Mouse (Mus musculus) intestine, embryonic 16.5 days (tissue): Measurements from ENCODE around the gene Xrra1. TPM values are rescaled to one million over a fixed set of nuclear protein-coding genes. Genes with fewer than 3 reads are reported as not detected.
"Not testable (repeated sequence)": the region's sequence is repeated elsewhere in the genome, so short reads cannot be mapped to it uniquely, and the experiment has no call there.

Experiments
- ATAC-seq: fragments of 200-750 bp; cut with Nextera tagmentation; 2 replicates; pipeline ENCODE4 v1.8.0; 2017; ENCODE audit warnings: moderate TSS enrichment, moderate library complexity
- H3K27ac ChIP-seq: fragments of 300-500 bp; sonication (generic); 2 replicates; pipeline ENCODE4 v1.5.1; 2014; ENCODE audit warnings: mild to moderate bottlenecking, low read length
- H3K27me3 ChIP-seq: fragments of 300-500 bp; sonication (generic); replicated peaks from 2 replicates; pipeline ENCODE4 v1.6.1; 2014; ENCODE audit warnings: low read length, control low read depth, mixed read lengths; ENCODE audit not compliant: control insufficient read depth, insufficient read depth
- H3K36me3 ChIP-seq: fragments of 300-500 bp; sonication (generic); 2 replicates; pipeline ENCODE4 v1.6.1; 2014; ENCODE audit warnings: low read length, control low read depth; ENCODE audit not compliant: control insufficient read depth, insufficient read depth
- H3K4me1 ChIP-seq: fragments of 300-500 bp; sonication (generic); 2 replicates; pipeline ENCODE4 v1.6.1; 2014; ENCODE audit warnings: low read length, control low read depth, mixed read lengths; ENCODE audit not compliant: control insufficient read depth, insufficient read depth
- H3K4me2 ChIP-seq: fragments of 300-500 bp; sonication (generic); 2 replicates; pipeline ENCODE4 v1.6.1; 2014; ENCODE audit warnings: low read depth, low read length, control low read depth
- H3K4me3 ChIP-seq: fragments of 300-500 bp; sonication (generic); 2 replicates; pipeline ENCODE4 v1.5.1; 2014; ENCODE audit warnings: mild to moderate bottlenecking, low read length
- H3K9ac ChIP-seq: fragments of 300-500 bp; sonication (generic); 2 replicates; pipeline ENCODE4 v1.6.1; 2014; ENCODE audit warnings: low read depth, low read length
- H3K9me3 ChIP-seq: fragments of 300-500 bp; sonication (generic); 2 replicates; pipeline ENCODE4 v1.6.1; 2016; ENCODE audit warnings: low read length, control low read depth; ENCODE audit not compliant: control insufficient read depth
- WGBS: fragments of 180-500 bp; shearing (Covaris S2); extraction: QIAGEN DNeasy Blood & Tissue Kit; methylation state at CpG from one replicate; pipeline ENCODE4 v1.1.7; 2014; 5-methylcytosine and 5-hydroxymethylcytosine counted together
- polyA plus RNA-seq: library from polyadenylated mRNA; unstranded; fragments of >200 nt; fragmentation: Nextera tagmentation; extraction: Ambion mirVana; gene quantifications from 2 replicates; pipeline ENCODE4 v1.2.1, GENCODE M21; 2015

The Xrra1 gene
- polyA plus RNA-seq, 1 experiment from 2014 or later = 0.12 TPM

GRCm38 (mm10) chr7:99919971-99920370 is 61.1 kb downstream of the Xrra1 start:
- Histone ChIP-seq H3K4me2 (no peak overlapping the region), H3K4me1 (peaks cover 14% of the 10 kb centered on the region), H3K4me3 (no peak overlapping the region), H3K27ac (no peak overlapping the region), H3K36me3 (no peaks in the 10 kb centered on the region), H3K9ac (no peak overlapping the region), H3K9me3 (no peaks in the 10 kb centered on the region), H3K27me3 (0 out of 2 replicates have a peak, but pooled peaks cover 8% of the 10 kb centered on the region)
- ATAC-seq = no peak
- 90% methylated on average over 6 of the region's 6 CpGs for WGBS

GRCm38 (mm10) chr7:99920416-99920815 is 61.5 kb downstream of the Xrra1 start:
- Histone ChIP-seq H3K4me2 (no peak overlapping the region), H3K9me3 (no peaks in the 10 kb centered on the region), H3K27ac (no peak overlapping the region), H3K9ac (no peak overlapping the region), H3K36me3 (0 out of 2 replicates have a peak, but pooled peaks cover 1% of the 10 kb centered on the region), H3K4me3 (no peak overlapping the region), H3K4me1 (peaks cover 14% of the 10 kb centered on the region), H3K27me3 (0 out of 2 replicates have a peak, but pooled peaks cover 8% of the 10 kb centered on the region)
- WGBS = 47% methylated on average over 2 of the region's 2 CpGs
- ATAC-seq = no peak

- H3K27me3 ChIP-seq = no peaks in the 10 kb centered on the region
- no peak overlapping the region for H3K27ac ChIP-seq
- H3K4me1 ChIP-seq = no peaks in the 10 kb centered on the region
- no peak overlapping the region for H3K4me2 ChIP-seq
- no peak overlapping the region for H3K9ac ChIP-seq
- 76% methylated on average over 10 of the region's 10 CpGs for WGBS
- H3K36me3 ChIP-seq = peaks cover 12% of the 10 kb centered on the region
- H3K4me3 ChIP-seq = no peak overlapping the region
- H3K9me3 ChIP-seq = no peaks in the 10 kb centered on the region
- no peak for ATAC-seq
Observed at GRCm38 (mm10) chr7:99926916-99927714, 68.2 kb downstream of the Xrra1 start.

GRCm38 (mm10) chr7:99935758-99936157 is 76.8 kb downstream of the Xrra1 start:
- H3K27me3 ChIP-seq = no peaks in the 10 kb centered on the region
- H3K4me1 ChIP-seq = no peaks in the 10 kb centered on the region
- ATAC-seq = no peak
- WGBS = 64% methylated on average over 1 of the region's 1 CpGs
- peaks cover 6% of the 10 kb centered on the region for H3K36me3 ChIP-seq
- no peak overlapping the region for H3K27ac ChIP-seq
- H3K9me3 ChIP-seq = no peaks in the 10 kb centered on the region
- no peak overlapping the region for H3K9ac ChIP-seq
- H3K4me2 ChIP-seq = no peak overlapping the region
- no peak overlapping the region for H3K4me3 ChIP-seq

GRCm38 (mm10) chr7:99940669-99941068 is 81.8 kb downstream of the Xrra1 start:
- Histone ChIP-seq H3K9me3 (no peaks in the 10 kb centered on the region), H3K27ac (no peak overlapping the region), H3K4me1 (no peaks in the 10 kb centered on the region), H3K4me2 (no peak overlapping the region), H3K27me3 (no peaks in the 10 kb centered on the region), H3K9ac (no peak overlapping the region), H3K36me3 (peaks cover 16% of the 10 kb centered on the region; the same call in 1 of the 2 replicates), H3K4me3 (no peak overlapping the region)
- 100% methylated on average over 1 of the region's 1 CpGs for WGBS
- no peak for ATAC-seq

- no peak for ATAC-seq
- Histone ChIP-seq H3K9me3 (no peaks in the 10 kb centered on the region), H3K9ac (no peak overlapping the region), H3K4me3 (no peak overlapping the region), H3K4me1 (no peaks in the 10 kb centered on the region), H3K27ac (no peak overlapping the region), H3K4me2 (no peak overlapping the region), H3K27me3 (no peaks in the 10 kb centered on the region), H3K36me3 (peaks cover 26% of the 10 kb centered on the region)
- 98% methylated on average over 3 of the region's 3 CpGs for WGBS
Observed at GRCm38 (mm10) chr7:99944520-99944919, 85.6 kb downstream of the Xrra1 start.

GRCm38 (mm10) chr7:99945012-99945411 is 86.1 kb downstream of the Xrra1 start:
- not testable (repeated sequence) for H3K4me2 ChIP-seq, H3K4me3 ChIP-seq, H3K27me3 ChIP-seq, H3K4me1 ChIP-seq, H3K9ac ChIP-seq, ATAC-seq, H3K27ac ChIP-seq, H3K9me3 ChIP-seq
- WGBS = 94% methylated on average over 22 of the region's 22 CpGs
- H3K36me3 ChIP-seq = peaks cover 26% of the 10 kb centered on the region

- 99% methylated on average over 3 of the region's 3 CpGs for WGBS
- Histone ChIP-seq H3K4me1 (no peaks in the 10 kb centered on the region), H3K4me2 (no peak overlapping the region), H3K4me3 (no peak overlapping the region), H3K27me3 (no peaks in the 10 kb centered on the region), H3K9ac (no peak overlapping the region), H3K36me3 (peaks cover 26% of the 10 kb centered on the region), H3K27ac (no peak overlapping the region), H3K9me3 (no peaks in the 10 kb centered on the region)
- no peak for ATAC-seq
Observed at GRCm38 (mm10) chr7:99945939-99946338, 87.0 kb downstream of the Xrra1 start.

- ATAC-seq = no peak
- Histone ChIP-seq H3K4me3 (no peak overlapping the region), H3K36me3 (peaks cover 26% of the 10 kb centered on the region), H3K27me3 (no peaks in the 10 kb centered on the region), H3K27ac (no peak overlapping the region), H3K9ac (no peak overlapping the region), H3K4me1 (no peaks in the 10 kb centered on the region), H3K4me2 (no peak overlapping the region), H3K9me3 (no peaks in the 10 kb centered on the region)
- 83% methylated on average over 4 of the region's 4 CpGs for WGBS
Observed at GRCm38 (mm10) chr7:99946356-99946755, 87.4 kb downstream of the Xrra1 start.
